Mouse (Mus musculus): ENCODE results near the gene Lrrc15.

The Lrrc15 gene

GRCm38 (mm10) chr16:30278406-30278805 is 4.7 kb downstream of the Lrrc15 start:
- DNase-seq (ENCODE audit: low read depth in 1 of 2, low spot score in 2 of 2) = no peak

- no peak for DNase-seq (ENCODE audit: low read depth in 1 of 2, low spot score in 2 of 2)
Measured at GRCm38 (mm10) chr16:30275558-30276340, 7.3 kb downstream of the Lrrc15 start.

GRCm38 (mm10) chr16:30273065-30273464 is 10.0 kb downstream of the Lrrc15 start:
- DNase-seq (ENCODE audit: low read depth in 1 of 2, low spot score in 2 of 2) = no peak

DNA sequence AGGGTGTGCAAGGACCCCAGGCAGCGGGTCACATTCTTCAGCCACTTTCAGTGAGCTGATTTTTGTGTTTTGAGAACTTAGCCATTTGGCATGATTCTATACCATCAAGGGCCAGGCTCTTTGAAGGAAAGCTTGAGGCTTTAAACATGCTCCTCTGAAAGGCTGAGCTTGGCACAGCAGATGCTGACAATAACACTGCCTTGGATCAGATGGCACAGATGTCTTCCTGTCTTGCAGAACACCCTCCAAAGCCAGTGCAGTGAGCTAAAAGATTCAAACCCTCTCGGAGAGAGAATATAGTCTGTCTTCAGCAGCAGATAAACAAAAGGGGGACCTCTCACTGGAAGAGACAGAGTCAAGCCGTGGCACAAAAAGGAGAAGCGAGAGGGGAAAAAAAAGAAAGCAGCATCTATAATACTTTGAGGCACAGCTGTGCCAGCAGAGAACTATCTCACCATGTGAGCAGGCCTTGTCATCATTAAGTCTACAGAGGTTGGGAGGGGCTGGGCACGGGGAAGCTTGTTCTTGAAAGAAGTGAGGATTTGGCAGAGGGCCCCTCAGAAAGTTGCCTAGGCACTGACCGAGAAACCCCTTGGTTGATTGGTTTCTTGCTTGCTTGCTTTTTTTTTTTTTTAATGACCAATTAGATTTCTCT is 11.0 kb downstream of the Lrrc15 start:
- DNase-seq (ENCODE audit: low read depth in 1 of 2, low spot score in 2 of 2) = no peak

GRCm38 (mm10) chr16:30271223-30271761 is 11.8 kb downstream of the Lrrc15 start:
- DNase-seq (ENCODE audit: low read depth in 1 of 2, low spot score in 2 of 2) = no peak

DNA sequence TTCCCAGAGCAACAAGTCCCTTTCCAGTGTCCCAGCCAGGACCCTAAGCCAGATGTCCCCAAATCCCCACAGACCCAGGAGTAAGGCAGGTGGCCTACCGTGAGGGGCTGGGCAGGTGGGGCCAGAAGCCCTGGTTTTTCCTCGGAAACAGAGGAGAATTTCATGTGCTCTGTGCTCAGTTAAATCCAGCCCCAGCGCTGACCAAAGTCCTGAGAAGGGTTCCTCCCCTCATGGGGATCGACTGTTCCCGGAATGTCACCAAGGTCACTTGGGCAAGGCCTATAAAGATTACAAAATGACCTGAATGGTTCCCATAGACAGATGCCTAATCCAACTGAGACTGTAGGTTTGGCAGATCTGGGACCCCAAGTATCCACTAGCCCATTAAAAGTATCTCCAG is 15.7 kb downstream of the Lrrc15 start, which contains the start of gene Cpn2:
Gene Cpn2 (minus strand): TSS at position 141 of the 400 bp plus-strand sequence.
- DNase-seq (ENCODE audit: low read depth in 1 of 2, low spot score in 2 of 2) = no peak

- DNase-seq (ENCODE audit: low read depth in 1 of 2, low spot score in 2 of 2) = no peak
Measured at GRCm38 (mm10) chr16:30266561-30266960, 16.5 kb downstream of the Lrrc15 start.

DNA sequence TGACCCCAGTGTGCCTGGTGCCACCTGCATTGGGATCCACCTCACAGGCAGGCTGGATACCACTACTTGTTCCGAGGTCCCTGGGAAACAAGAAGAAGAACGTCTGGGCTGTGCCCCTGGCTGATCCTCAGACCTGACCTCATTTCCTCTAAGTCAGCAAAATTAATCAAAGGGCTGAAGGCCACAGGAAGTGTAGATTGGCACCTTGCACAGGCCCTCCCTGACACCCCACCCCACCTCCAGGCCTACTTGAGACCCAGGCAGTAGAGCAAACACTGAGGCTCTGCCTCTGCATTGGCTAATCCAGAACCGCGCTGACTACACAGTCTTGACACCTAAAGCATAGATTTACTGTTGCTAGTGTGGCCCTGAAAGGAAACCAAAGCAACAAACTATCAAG is 17.4 kb downstream of the Lrrc15 start:
- no peak for DNase-seq (ENCODE audit: low read depth in 1 of 2, low spot score in 2 of 2)

DNA sequence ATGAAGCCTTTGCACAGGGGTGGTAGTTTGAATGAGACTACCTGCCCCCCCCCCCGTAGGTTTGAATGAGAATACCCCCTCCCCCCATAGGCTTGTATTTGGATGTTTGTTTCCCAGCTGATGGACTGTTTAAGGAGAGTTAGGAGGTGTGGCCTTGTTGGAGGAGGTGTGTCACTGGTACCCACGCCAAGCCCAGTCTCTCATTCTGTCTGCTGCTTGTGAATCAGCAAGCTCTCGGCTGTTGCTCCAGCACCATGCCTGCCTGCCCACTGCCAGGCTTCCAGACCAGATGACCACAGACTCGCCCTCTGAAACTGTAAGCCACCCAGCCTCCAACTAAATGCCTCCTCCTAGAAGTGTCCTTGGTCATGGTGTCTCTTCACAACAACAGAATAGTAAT is 19.9 kb downstream of the Lrrc15 start:
- no peak for DNase-seq (ENCODE audit: low read depth in 1 of 2, low spot score in 2 of 2)

GRCm38 (mm10) chr16:30262664-30263063 is 20.4 kb downstream of the Lrrc15 start:
- DNase-seq (ENCODE audit: low read depth in 1 of 2, low spot score in 2 of 2) = peak; percentile 8 to 28

GRCm38 (mm10) chr16:30262157-30262556 is 20.9 kb downstream of the Lrrc15 start:
- no peak for DNase-seq (ENCODE audit: low read depth in 1 of 2, low spot score in 2 of 2)

DNA sequence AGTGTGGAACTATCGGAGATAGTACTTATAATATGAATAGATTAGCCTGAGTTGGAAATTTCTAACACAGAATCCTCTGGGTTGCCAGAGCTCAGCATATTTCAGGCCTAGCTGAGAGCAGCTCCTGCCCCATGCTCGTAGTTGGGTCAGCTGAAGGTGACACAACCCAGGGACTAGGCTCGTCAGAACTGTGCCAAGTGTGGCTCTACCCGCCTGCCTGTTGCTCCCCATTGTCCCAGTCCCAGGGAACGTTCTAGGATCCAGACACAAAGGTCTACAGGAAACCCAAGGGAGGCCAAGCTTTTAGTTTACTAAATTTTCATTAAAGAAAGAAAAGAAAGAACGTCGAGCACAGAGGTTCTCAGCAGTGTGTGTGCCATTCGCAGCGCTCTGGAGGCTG is 21.7 kb downstream of the Lrrc15 start:
- DNase-seq (ENCODE audit: low read depth in 1 of 2, low spot score in 2 of 2) = no peak

- DNase-seq (ENCODE audit: low read depth in 1 of 2, low spot score in 2 of 2) = no peak
Measured at GRCm38 (mm10) chr16:30260012-30260635, 22.9 kb downstream of the Lrrc15 start.

DNA sequence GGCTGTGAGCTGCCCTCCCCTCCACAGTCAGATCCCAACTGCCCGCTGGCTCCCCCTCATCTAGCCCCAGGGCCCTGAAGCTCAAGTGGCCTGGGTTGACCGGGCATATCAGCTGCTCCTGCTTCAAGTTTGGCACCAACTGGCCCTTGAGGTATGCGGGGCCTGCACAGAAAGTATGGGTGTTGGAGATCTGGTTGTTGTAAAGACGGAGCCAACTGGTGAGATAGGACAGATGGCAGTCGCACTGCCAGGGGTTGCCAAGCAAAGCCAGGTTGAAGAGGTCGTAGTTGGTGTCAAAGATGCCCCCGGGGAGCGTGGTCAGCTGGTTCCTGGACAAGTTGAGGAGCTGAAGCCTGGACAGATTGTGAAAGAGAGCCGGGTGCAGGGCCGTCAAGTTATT is 23.6 kb downstream of the Lrrc15 start:
- no peak for DNase-seq (ENCODE audit: low read depth in 1 of 2, low spot score in 2 of 2)

DNA sequence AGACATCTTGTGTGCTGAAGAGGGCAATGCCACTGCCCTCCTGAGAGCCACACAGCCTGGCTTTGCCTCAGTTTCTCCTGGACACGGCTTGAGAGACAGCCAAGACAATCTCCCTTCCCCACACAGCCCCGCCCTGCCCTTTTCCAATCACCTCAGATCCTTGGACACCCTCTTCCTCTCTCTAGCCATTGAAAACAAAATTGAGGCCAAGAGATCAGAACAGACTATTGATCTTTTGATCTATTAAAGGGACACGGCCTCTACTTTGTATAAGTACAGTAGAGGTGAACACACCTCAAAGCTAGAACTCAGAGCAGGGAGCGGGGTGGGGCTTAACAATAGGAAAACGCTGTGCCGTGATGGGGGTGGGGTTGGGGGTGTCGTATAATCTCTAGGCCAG is 24.6 kb downstream of the Lrrc15 start:
- no peak for DNase-seq (ENCODE audit: low read depth in 1 of 2, low spot score in 2 of 2)

- DNase-seq (ENCODE audit: low read depth in 1 of 2, low spot score in 2 of 2) = peak; percentile 4 to 9
Measured at GRCm38 (mm10) chr16:30257718-30258117, 25.3 kb downstream of the Lrrc15 start.

DNA sequence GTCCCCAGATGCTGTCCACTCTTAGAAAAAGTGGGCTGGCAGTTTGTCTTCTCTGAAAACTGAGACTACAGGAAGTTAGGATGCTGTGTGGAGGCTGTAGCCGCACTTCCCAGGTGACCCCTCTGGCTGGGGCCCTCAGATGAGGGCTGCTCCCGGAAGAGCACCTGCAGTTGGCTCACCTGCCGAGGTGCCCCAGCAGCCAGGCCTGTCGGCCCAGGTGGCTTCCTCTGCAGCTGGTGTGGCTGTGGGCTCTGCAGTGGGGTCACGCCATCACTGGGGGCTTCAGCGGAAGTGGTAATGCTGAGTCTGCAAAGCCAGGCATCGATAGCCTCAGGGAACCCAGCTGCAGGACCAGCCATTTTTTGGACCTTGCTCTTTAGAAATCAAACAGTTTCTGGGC is 28.0 kb downstream of the Lrrc15 start:
- DNase-seq (ENCODE audit: low read depth in 1 of 2, low spot score in 2 of 2) = no peak

GRCm38 (mm10) chr16:30253900-30254299 is 29.2 kb downstream of the Lrrc15 start:
- DNase-seq (ENCODE audit: low read depth in 1 of 2, low spot score in 2 of 2) = no peak

DNA sequence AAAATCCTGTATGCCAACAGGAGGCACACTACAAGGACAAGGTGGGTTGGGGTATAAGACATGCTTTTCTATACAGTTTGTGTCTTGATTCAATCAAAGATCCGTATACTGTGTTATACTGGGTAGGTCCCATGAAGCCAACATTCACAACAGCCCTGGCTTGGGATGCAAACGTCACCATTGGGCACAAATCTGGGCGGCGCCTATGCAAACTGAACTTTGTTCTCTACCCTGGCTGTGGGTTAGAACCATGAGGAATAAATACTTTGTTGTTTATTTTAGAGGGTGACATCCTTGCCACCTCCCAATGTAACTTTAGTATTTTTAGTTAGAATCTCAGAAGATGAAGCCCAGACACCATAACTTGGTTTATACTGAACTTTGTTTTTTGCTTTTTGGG is 29.7 kb downstream of the Lrrc15 start:
- no peak for DNase-seq (ENCODE audit: low read depth in 1 of 2, low spot score in 2 of 2)

- DNase-seq (ENCODE audit: low read depth in 1 of 2, low spot score in 2 of 2) = peak; percentile 60 to 78
Measured at GRCm38 (mm10) chr16:30252003-30252418, 31.0 kb downstream of the Lrrc15 start.

DNA sequence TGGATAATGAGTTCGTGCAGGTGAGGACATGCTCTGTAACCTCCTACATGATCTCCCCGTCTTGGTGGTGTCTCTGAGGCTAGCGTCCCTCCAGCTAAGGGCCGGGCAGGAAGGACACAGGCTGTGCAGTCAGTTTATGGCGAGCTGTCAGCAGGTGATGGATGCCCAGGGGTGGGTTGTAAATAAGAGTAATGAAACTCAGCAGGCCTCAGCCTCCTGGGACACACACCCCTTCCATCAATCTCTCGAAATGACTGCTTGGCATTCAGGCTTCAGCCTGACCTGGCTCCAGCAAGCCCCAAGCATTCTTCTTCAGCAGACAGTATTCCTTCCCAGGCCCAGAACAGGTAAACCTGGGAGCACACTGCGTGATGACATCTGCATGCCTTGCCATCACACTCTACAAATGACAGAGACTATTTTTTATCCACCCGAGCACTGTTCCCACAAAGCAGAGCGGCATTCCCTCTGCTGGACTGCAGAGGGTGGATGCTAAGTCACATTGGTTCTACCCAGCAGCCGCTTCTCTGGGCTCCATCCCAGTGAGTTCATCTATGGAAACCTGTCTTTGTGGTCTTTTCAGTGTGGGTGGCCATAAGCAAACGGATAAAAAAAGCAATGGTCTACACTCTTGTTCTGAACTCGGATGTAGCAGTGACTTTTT is 38.9 kb downstream of the Lrrc15 start:
- no peak for DNase-seq (ENCODE audit: low read depth in 1 of 2, low spot score in 2 of 2)
